Mouse (Mus musculus) neural tube, embryonic 10.5 days (tissue): Measurements from ENCODE around the gene Gm8108.
A peak's percentile ranks its signal among the peaks of the same experiment; 100 is the strongest.
"Not testable (repeated sequence)": the region's sequence is repeated elsewhere in the genome, so short reads cannot be mapped to it uniquely, and the experiment has no call there.

Source experiments
- DNase-seq: peaks from one replicate; pipeline ENCODE4 v3.0.0-alpha.2; 2017; ENCODE audit warnings: low spot score; ENCODE audit errors: extremely low spot score

Gene Gm8108

DNA sequence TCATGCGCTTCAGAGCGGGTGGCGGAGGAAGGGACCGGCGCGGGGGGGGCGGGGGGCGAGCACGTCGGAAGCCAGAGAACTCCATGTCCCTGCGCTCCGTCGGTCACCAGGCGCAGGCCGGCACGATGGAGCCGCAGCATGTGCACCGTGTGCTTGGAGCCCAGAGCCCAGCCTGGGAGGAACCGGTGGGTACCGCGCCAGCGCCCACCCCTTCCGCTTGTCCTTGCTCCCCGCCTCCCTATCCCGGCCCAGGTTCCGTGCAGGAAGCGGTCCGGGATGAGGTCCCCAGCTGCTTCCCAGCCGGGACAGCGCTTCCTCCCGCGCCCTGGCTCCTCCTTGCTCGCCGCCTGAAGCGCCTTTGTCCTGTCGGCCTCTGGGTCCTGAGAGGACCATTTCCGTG, at the start of gene Gm8108:
Gene Gm8108 (plus strand): TSS at position 101 of the 400 bp plus-strand sequence.
- DNase-seq: peak; percentile 15

GRCm38 (mm10) chr14:4083820-4084219, 26.5 kb upstream of the Gm8108 start, which contains the start of gene Gm3115:
Gm3115 (plus strand) TSS chr14:4084120.
- not testable (repeated sequence) for DNase-seq

GRCm38 (mm10) chr14:4141646-4142045, 31.3 kb downstream of the Gm8108 start:
- DNase-seq: peak; percentile 0

DNA sequence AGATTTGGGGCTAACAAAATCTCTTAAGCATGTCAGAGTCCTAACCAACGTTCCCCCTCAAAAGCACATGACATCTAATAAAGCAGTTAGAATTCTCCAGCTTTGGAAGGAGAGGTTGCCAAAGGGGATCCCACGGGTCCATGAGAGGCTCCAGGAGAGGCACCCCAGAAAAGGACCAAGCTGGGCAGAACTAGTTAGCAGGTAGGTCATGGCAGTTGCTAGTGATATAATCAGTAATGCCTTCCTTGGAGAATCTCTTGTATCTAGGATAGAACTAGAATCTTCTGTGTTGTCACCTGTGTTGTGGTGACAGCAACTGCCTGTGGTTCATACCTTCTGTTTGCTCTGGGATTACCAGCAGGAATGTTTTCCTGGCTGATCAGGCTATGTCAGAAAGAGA, 54.4 kb downstream of the Gm8108 start, which contains the start of gene Gm3127:
Gene Gm3127 (plus strand): TSS at position 301 of the 400 bp plus-strand sequence.
- not testable (repeated sequence) for DNase-seq

DNA sequence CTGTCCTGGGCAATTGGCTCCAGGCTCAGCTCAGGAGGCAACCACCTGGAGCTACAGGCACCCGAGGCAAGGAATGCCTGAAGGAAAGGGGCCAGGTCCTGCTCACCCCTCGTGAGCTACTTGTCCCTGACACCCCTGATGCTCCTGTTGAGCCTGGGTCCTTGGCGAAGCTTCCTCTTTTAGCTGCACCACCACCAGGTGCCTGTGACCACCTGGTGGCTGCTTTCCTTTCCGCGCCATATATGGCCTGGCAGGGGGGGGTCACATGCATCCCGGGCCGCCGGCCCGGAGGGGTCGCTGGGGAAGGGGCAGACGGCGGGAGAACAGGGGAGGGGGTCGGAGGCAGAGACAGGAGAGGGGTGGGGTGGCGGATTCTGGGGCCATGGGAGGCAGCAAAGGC, 71.7 kb downstream of the Gm8108 start:
- DNase-seq: peak; percentile 10
